Mouse (Mus musculus) forebrain, embryonic 15.5 days (tissue): ENCODE results near the gene Gm9603. TPM values are rescaled to one million over a fixed set of nuclear protein-coding genes. Genes with fewer than 3 reads are reported as not detected.
"Not testable (repeated sequence)": the region's sequence is repeated elsewhere in the genome, so short reads cannot be mapped to it uniquely, and the experiment has no call there.

ENCODE experiments used
- ATAC-seq: fragments of 200-750 bp; cut with Nextera tagmentation; replicated peaks from 2 replicates; pipeline ENCODE4 v1.8.0; 2017; ENCODE audit warnings: mild to moderate bottlenecking, moderate TSS enrichment, moderate library complexity
- H3K27ac ChIP-seq: fragments of 300-500 bp; sonication (generic); replicated peaks from 2 replicates; pipeline ENCODE4 v1.5.1; 2015; ENCODE audit warnings: mild to moderate bottlenecking, inconsistent platforms
- H3K27me3 ChIP-seq: fragments of 300-500 bp; sonication (generic); 2 replicates; pipeline ENCODE4 v1.6.1; 2015; ENCODE audit warnings: inconsistent platforms
- H3K36me3 ChIP-seq: fragments of 300-500 bp; sonication (generic); 2 replicates; pipeline ENCODE4 v1.6.1; 2015; ENCODE audit warnings: mild to moderate bottlenecking, inconsistent platforms
- H3K4me1 ChIP-seq: fragments of 300-500 bp; sonication (generic); 2 replicates; pipeline ENCODE4 v1.6.1; 2015; ENCODE audit warnings: inconsistent platforms
- H3K4me2 ChIP-seq: fragments of 300-500 bp; sonication (generic); replicated peaks from 2 replicates; pipeline ENCODE4 v1.6.1; 2015; ENCODE audit warnings: mild to moderate bottlenecking, inconsistent platforms
- H3K4me3 ChIP-seq: fragments of 300-500 bp; sonication (generic); 2 replicates; pipeline ENCODE4 v1.5.1; 2015; ENCODE audit warnings: mild to moderate bottlenecking, inconsistent platforms
- H3K9ac ChIP-seq: fragments of 300-500 bp; sonication (generic); replicated peaks from 2 replicates; pipeline ENCODE4 v1.6.1; 2015; ENCODE audit warnings: mild to moderate bottlenecking, inconsistent platforms
- H3K9me3 ChIP-seq: fragments of 300-500 bp; sonication (generic); 2 replicates; pipeline ENCODE4 v1.6.1; 2016; ENCODE audit warnings: inconsistent platforms
- WGBS: fragments of 180-500 bp; shearing (Covaris S2); methylation state at CpG from one replicate; pipeline ENCODE4 v1.1.7; 2015; ENCODE audit warnings: mixed read lengths; 5-methylcytosine and 5-hydroxymethylcytosine counted together
- polyA plus RNA-seq: library from polyadenylated mRNA; unstranded; fragments of >200 nt; fragmentation: Nextera tagmentation; extraction: Ambion mirVana; gene quantifications from 2 replicates; pipeline ENCODE4 v1.2.1, GENCODE M21; 2015

Gene Gm9603
- polyA plus RNA-seq = not detected in 2 replicates

- ATAC-seq, H3K9me3 ChIP-seq, H3K4me2 ChIP-seq, H3K36me3 ChIP-seq, H3K27me3 ChIP-seq, H3K27ac ChIP-seq, H3K9ac ChIP-seq, H3K4me1 ChIP-seq, H3K4me3 ChIP-seq: not testable (repeated sequence)
- no CpG with 5 or more reads among the region's 2 CpGs for WGBS
These were observed at the start of gene Gm9603 for GRCm38 (mm10) chr14:5687357-5687756. Gene Gm9603 (minus strand): TSS chr14:5687457.

GRCm38 (mm10) chr14:5632928-5633327, 54.3 kb downstream of the Gm9603 start, which contains the start of gene Gm8265:
Gene Gm8265 (minus strand): TSS chr14:5633028.
- not testable (repeated sequence) for H3K27me3 ChIP-seq, H3K4me2 ChIP-seq, ATAC-seq, H3K4me1 ChIP-seq, H3K4me3 ChIP-seq, H3K27ac ChIP-seq, H3K9ac ChIP-seq, H3K36me3 ChIP-seq, H3K9me3 ChIP-seq
- WGBS = no CpG with 5 or more reads among the region's 1 CpGs

Other genes with a start within 250 kb of the Gm9603 start
- gene Gm3194, start 232.0 kb downstream of the Gm9603 start, polyA plus RNA-seq = not detected in 2 replicates
- gene Gm8246, start 209.6 kb downstream of the Gm9603 start, polyA plus RNA-seq = not detected in 2 replicates
- not detected in 2 replicates for gene Gm3187, start 203.2 kb downstream of the Gm9603 start, polyA plus RNA-seq
- 10.0 and 11.1 TPM in 2 replicates for gene Gm3488, start 185.8 kb downstream of the Gm9603 start, polyA plus RNA-seq
- gene Gm3532, start 149.0 kb downstream of the Gm9603 start, polyA plus RNA-seq = 0.14 and 0.15 TPM in 2 replicates
- not detected in 2 replicates for gene Gm8265, start 54.4 kb downstream of the Gm9603 start, polyA plus RNA-seq
- 0.34 and 0.75 TPM in 2 replicates for gene Gm3373, start 54.1 kb upstream of the Gm9603 start, polyA plus RNA-seq
- 5.3 and 5.5 TPM in 2 replicates for gene Gm3383, start 120.5 kb upstream of the Gm9603 start, polyA plus RNA-seq
- not detected in 2 replicates for gene Gm3424, start 142.9 kb upstream of the Gm9603 start, polyA plus RNA-seq
- 0.27 and 0.43 TPM in 2 replicates for gene Gm8237, start 192.9 kb upstream of the Gm9603 start, polyA plus RNA-seq